Mouse (Mus musculus) hindbrain, embryonic 15.5 days (tissue): ENCODE measurements at regions not wholly inside any gene's neighbourhood (a gene's known extent, or its start where the extent isn't known, plus 50 kb on each side); places are given as distances from the start of the nearest gene placed in this dataset.

Experiments
- ATAC-seq: fragments of 200-750 bp; cut with Nextera tagmentation; 2 replicates; pipeline ENCODE4 v1.8.0; 2017; ENCODE audit warnings: low read depth, moderate number of reproducible peaks, moderate TSS enrichment; ENCODE audit not compliant: low FRiP score
- H3K27ac ChIP-seq: fragments of 300-500 bp; sonication (generic); replicated peaks from 2 replicates; pipeline ENCODE4 v1.5.1; 2015; ENCODE audit warnings: mild to moderate bottlenecking, inconsistent platforms
- H3K27me3 ChIP-seq: fragments of 300-500 bp; sonication (generic); 2 replicates; pipeline ENCODE4 v1.6.1; 2015; ENCODE audit warnings: control low read depth, inconsistent platforms
- H3K36me3 ChIP-seq: fragments of 300-500 bp; sonication (generic); 2 replicates; pipeline ENCODE4 v1.6.1; 2015; ENCODE audit warnings: control low read depth, inconsistent platforms
- H3K4me1 ChIP-seq: fragments of 300-500 bp; sonication (generic); replicated peaks from 2 replicates; pipeline ENCODE4 v1.6.1; 2015; ENCODE audit warnings: control low read depth, inconsistent platforms
- H3K4me2 ChIP-seq: fragments of 300-500 bp; sonication (generic); 2 replicates; pipeline ENCODE4 v1.6.1; 2015; ENCODE audit warnings: moderate library complexity, mild to moderate bottlenecking, inconsistent platforms
- H3K4me3 ChIP-seq: fragments of 300-500 bp; sonication (generic); 2 replicates; pipeline ENCODE4 v1.5.1; 2015; ENCODE audit warnings: mild to moderate bottlenecking, inconsistent platforms
- H3K9ac ChIP-seq: fragments of 300-500 bp; sonication (generic); 2 replicates; pipeline ENCODE4 v1.6.1; 2015; ENCODE audit warnings: inconsistent platforms
- H3K9me3 ChIP-seq: fragments of 300-500 bp; sonication (generic); 2 replicates; pipeline ENCODE4 v1.6.1; 2016; ENCODE audit warnings: control low read depth, inconsistent platforms
- WGBS: fragments of 180-500 bp; shearing (Covaris S2); methylation state at CpG from one replicate; pipeline ENCODE4 v1.1.7; 2015; 5-methylcytosine and 5-hydroxymethylcytosine counted together

DNA sequence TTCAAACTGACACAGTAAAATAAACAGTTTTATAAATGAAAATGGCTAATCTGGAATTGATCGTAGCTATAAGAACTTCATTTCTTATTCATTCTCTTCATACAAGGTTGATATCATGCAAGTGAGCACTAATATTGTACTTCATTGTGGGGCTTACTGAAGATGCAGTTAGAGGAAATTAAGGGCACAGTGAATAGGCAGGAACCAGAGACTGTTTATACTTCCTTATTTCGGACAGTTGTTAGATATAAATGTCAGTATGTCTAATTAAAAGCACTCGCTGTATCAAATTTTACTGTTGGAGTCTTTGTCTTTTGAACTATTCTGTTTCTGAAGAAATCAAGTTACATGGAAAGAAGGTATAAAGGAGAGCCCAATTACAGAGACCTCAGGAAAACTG is 208.5 kb upstream of the Pkn2 start:
- H3K4me1 ChIP-seq, result no peaks in the 10 kb centered on the region
- no peaks in the 10 kb centered on the region for H3K27me3 ChIP-seq
- H3K4me2 ChIP-seq, result no peak overlapping the region
- ATAC-seq, result no peak
- no peaks in the 10 kb centered on the region for H3K9me3 ChIP-seq
- H3K9ac ChIP-seq, result no peak overlapping the region
- H3K4me3 ChIP-seq, result no peak overlapping the region
- 87% methylated on average over 3 of the region's 3 CpGs for WGBS
- H3K27ac ChIP-seq, result no peak overlapping the region
- H3K36me3 ChIP-seq, result no peaks in the 10 kb centered on the region

DNA sequence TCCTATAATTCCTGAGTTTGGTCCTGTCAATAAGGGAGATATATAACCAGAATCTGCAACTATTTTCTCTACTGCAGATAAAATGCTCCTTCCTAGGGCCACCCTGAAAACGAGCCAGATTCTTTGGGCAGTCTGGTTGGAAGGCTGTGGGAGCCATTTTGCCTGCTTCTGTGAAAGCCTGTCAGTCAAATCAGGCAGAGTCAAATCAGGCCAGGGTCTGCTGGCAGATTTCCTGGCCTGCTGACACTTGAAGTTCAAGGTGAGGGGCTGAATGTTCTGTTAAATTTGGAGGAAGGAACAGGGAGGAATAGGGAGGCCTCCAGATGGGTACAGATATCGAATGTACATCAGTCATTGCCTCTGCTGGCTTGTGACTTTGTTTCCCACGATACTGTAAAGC is 206.0 kb upstream of the Pkn2 start:
- no peak overlapping the region for H3K27ac ChIP-seq
- H3K4me1 ChIP-seq, result no peaks in the 10 kb centered on the region
- 72% methylated on average over 3 of the region's 3 CpGs for WGBS
- no peak overlapping the region for H3K4me3 ChIP-seq
- no peak overlapping the region for H3K9ac ChIP-seq
- no peak for ATAC-seq
- no peaks in the 10 kb centered on the region for H3K9me3 ChIP-seq
- H3K27me3 ChIP-seq, result no peaks in the 10 kb centered on the region
- H3K4me2 ChIP-seq, result no peak overlapping the region
- no peaks in the 10 kb centered on the region for H3K36me3 ChIP-seq

DNA sequence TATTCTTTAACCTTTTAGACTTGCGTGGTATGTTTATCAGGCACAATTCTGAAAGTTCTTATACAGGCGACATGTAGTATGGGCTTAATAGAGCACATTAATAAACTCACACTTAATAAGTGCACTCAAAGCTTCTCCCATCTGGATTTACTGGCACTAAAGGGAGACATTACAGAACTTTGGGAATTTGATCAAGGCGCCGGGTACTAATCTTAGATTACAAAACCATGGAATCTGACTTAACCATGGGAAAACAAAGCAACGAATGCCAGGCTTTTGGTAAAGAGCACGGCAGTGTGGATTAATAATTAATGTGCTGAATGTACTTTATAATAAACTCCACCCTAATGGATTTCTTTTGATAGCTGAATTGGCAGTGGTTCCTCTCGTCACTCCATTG is 196.5 kb upstream of the Pkn2 start:
- H3K27me3 ChIP-seq, result no peaks in the 10 kb centered on the region
- H3K4me2 ChIP-seq, result no peak overlapping the region
- no peak overlapping the region for H3K9ac ChIP-seq
- H3K4me1 ChIP-seq, result no peaks in the 10 kb centered on the region
- WGBS, result 84% methylated on average over 7 of the region's 7 CpGs
- no peaks in the 10 kb centered on the region for H3K9me3 ChIP-seq
- H3K27ac ChIP-seq, result no peak overlapping the region
- no peak overlapping the region for H3K4me3 ChIP-seq
- ATAC-seq, result no peak
- H3K36me3 ChIP-seq, result no peaks in the 10 kb centered on the region

DNA sequence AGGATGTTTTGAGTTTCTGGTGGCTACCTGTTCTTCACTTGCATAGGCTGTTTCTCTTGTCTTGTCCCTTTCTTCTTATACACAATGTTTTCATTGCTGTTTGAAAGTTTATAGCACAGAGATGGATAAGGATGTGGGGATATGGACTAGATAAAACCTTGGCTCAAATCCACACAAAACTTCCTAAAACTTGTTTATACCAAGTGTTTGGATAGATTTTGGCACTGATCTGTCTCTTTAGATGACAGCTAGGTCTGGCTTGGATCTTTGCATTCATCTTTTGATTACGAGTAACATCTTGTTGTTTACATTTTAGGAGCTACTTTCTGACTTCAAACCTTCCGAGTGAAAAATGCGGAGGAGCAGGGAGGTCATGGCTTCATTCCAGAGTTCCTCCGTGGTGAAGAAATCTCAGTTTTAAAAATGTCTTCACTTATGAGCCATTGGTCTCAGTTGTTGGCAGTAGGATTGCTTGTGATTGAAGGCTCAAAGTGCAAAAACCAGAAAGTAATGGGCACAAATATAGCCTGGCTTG is 190.1 kb upstream of the Pkn2 start:
- H3K4me2 ChIP-seq, result no peak overlapping the region
- WGBS, result 81% methylated on average over 4 of the region's 4 CpGs
- H3K9ac ChIP-seq, result no peak overlapping the region
- no peaks in the 10 kb centered on the region for H3K36me3 ChIP-seq
- H3K27me3 ChIP-seq, result no peaks in the 10 kb centered on the region
- no peaks in the 10 kb centered on the region for H3K4me1 ChIP-seq
- no peaks in the 10 kb centered on the region for H3K9me3 ChIP-seq
- no peak overlapping the region for H3K4me3 ChIP-seq
- no peak for ATAC-seq
- H3K27ac ChIP-seq, result no peak overlapping the region

DNA sequence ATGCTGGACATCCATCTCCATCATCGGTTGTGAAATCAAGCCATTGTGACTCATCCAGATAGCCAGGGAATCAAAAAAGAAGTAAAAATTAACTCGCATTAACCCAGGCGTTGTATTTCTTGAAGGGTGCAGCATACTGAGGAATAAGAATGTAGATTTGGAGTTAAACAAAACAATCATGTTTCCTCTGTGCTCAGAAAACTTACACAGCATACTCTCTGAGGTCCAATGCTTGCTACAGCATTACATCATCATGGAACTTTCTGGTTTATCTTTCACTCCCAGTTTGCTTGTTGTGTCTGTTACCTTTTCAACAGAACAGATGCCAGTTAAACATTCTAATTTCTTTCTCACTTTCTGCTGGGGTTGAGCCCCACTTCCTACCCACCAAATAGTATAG is 173.1 kb upstream of the Pkn2 start:
- no peak overlapping the region for H3K4me3 ChIP-seq

DNA sequence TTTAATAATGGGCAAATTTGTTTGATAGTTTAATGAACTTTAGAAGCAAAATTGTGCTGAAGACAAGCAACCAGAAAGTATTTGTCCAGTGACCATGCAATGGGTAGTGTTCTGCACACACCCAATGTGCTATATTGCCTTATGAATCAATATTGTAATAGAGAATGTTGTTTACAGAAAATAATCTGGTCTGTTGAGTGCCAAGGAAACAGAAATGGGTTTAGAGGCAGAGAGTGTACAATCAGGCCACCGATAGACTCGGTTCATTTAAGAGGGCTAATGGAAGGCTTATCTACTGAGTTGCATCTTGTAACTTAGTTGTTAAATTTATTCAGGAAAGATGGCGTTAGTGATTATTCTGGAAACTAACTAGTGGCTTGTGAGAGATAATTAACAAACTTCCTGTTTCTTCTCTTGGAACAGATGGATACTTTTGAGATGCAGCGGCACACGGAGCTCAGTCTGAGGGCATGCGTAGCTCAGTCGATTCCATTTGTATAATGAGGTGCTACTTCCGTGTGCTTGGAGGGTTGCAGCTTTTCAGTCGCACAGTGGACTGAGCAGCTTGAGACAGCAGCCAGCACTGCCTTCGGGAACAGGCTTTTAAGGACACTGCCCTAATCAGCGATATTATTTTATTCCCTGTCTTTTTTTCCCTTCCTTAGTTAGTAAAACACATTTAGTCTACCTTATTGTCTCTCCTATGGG is 171.6 kb upstream of the Pkn2 start:
- Histone ChIP-seq H3K9me3 (no peaks in the 10 kb centered on the region), H3K27ac (no peak overlapping the region), H3K4me1 (no peaks in the 10 kb centered on the region), H3K4me2 (no peak overlapping the region), H3K9ac (no peak overlapping the region), H3K4me3 (no peak overlapping the region), H3K36me3 (no peaks in the 10 kb centered on the region), H3K27me3 (no peaks in the 10 kb centered on the region)
- 73% methylated on average over 11 of the region's 11 CpGs for WGBS
- no peak for ATAC-seq

More for the DNA sequence above, 173.1 kb upstream of the Pkn2 start:
- no peaks in the 10 kb centered on the region for H3K4me1 ChIP-seq
- ATAC-seq, result no peak
- no peaks in the 10 kb centered on the region for H3K36me3 ChIP-seq
- H3K27ac ChIP-seq, result no peak overlapping the region
- no peak overlapping the region for H3K4me2 ChIP-seq
- H3K9me3 ChIP-seq, result no peaks in the 10 kb centered on the region
- no peaks in the 10 kb centered on the region for H3K27me3 ChIP-seq
- WGBS, result 89% methylated on average over 3 of the region's 3 CpGs
- no peak overlapping the region for H3K9ac ChIP-seq

DNA sequence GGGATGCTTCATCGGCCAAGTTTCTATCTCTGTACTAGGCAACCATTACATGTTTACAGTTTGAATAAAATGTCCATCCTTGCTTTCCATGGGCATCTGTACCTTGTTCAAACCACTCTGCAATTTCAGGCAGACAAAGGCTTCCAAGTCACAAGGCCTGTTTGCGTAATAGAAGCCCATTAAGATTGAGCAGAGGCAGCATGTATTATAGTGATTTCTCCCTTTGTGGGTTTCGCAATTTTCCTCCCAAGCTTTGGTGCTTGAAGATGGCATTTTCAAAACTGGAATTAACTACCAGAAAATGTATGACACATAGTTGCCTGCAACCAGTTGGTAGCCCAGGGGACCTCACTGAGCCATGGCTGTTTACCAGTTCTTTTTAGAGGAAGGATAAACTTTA is 158.9 kb upstream of the Pkn2 start:
- H3K27me3 ChIP-seq, result no peaks in the 10 kb centered on the region
- no peak for ATAC-seq
- 78% methylated on average over 3 of the region's 3 CpGs for WGBS
- H3K9ac ChIP-seq, result no peak overlapping the region
- H3K9me3 ChIP-seq, result no peaks in the 10 kb centered on the region
- no peak overlapping the region for H3K27ac ChIP-seq
- no peaks in the 10 kb centered on the region for H3K4me1 ChIP-seq
- no peak overlapping the region for H3K4me3 ChIP-seq
- H3K36me3 ChIP-seq, result no peaks in the 10 kb centered on the region
- H3K4me2 ChIP-seq, result no peak overlapping the region

DNA sequence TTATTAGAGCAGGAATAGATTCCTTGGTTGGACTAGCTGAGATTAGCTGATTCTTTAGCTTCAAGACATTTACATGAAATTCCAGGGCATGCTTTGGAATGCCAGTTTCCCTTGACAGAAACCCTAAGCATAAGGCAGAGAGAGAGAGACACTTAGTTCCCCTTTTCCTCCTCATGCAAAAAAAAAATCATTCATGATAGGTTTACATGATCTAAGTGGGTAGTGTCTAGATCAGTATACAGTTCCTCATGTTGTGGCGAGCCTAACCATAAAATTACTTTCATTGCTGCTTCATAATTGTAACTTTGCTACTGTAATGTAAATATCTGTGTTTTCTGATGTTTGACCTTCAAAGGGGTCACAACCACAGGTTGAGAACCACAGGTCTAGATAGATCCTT is 154.3 kb upstream of the Pkn2 start:
- Histone ChIP-seq H3K36me3 (no peaks in the 10 kb centered on the region), H3K4me2 (no peak overlapping the region), H3K9ac (no peak overlapping the region), H3K27me3 (no peaks in the 10 kb centered on the region), H3K27ac (no peak overlapping the region), H3K9me3 (no peaks in the 10 kb centered on the region), H3K4me1 (no peaks in the 10 kb centered on the region), H3K4me3 (no peak overlapping the region)
- 93% methylated on average over 1 of the region's 1 CpGs for WGBS
- no peak for ATAC-seq

DNA sequence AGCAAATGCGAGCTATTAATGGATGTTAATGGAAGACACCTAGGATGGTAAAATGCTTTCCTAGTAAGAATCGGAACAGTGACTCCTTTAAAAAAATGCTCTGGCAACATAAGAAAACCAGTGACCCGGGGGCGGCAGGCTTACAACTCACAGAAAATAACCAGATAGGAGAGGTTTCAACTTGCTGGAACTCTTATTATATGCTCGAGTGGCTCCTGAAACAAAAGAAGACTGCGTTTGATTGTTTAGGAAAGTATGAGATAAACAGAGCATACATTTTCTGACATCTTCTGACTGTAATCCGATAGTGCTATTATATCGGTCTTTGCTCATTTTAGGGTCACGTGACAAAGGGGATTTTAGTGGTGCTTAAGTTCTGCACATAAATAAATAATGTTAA is 152.8 kb upstream of the Pkn2 start:
- H3K9ac ChIP-seq, result no peak overlapping the region
- no peaks in the 10 kb centered on the region for H3K4me1 ChIP-seq
- 76% methylated on average over 9 of the region's 9 CpGs for WGBS
- no peak overlapping the region for H3K4me2 ChIP-seq
- no peak overlapping the region for H3K27ac ChIP-seq
- ATAC-seq, result no peak
- H3K9me3 ChIP-seq, result no peaks in the 10 kb centered on the region
- H3K36me3 ChIP-seq, result no peaks in the 10 kb centered on the region
- H3K27me3 ChIP-seq, result no peaks in the 10 kb centered on the region
- no peak overlapping the region for H3K4me3 ChIP-seq

DNA sequence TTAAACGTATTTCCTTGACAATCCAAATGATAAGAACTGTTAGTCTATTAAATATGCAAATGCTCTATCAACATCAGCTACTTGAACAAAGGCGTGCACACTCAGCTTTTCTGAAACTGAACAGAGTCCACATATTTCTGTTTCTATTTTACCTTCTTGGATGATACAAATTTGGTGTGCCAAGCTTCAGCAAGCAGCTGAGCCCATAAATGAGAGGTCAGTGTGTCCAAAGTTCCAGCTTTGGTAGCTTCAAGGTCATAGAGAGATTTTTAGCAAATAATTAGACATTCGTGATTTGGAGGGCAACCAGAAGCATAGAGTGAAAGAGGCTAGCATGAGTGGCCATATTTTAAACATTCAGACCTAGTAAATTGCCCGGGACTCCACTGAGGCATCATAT is 140.7 kb upstream of the Pkn2 start:
- H3K4me1 ChIP-seq, result no peaks in the 10 kb centered on the region
- no peak overlapping the region for H3K4me2 ChIP-seq
- ATAC-seq, result no peak
- WGBS, result 74% methylated on average over 4 of the region's 4 CpGs
- H3K9ac ChIP-seq, result no peak overlapping the region
- H3K27me3 ChIP-seq, result no peaks in the 10 kb centered on the region
- no peak overlapping the region for H3K4me3 ChIP-seq
- no peaks in the 10 kb centered on the region for H3K9me3 ChIP-seq
- no peaks in the 10 kb centered on the region for H3K36me3 ChIP-seq
- no peak overlapping the region for H3K27ac ChIP-seq

DNA sequence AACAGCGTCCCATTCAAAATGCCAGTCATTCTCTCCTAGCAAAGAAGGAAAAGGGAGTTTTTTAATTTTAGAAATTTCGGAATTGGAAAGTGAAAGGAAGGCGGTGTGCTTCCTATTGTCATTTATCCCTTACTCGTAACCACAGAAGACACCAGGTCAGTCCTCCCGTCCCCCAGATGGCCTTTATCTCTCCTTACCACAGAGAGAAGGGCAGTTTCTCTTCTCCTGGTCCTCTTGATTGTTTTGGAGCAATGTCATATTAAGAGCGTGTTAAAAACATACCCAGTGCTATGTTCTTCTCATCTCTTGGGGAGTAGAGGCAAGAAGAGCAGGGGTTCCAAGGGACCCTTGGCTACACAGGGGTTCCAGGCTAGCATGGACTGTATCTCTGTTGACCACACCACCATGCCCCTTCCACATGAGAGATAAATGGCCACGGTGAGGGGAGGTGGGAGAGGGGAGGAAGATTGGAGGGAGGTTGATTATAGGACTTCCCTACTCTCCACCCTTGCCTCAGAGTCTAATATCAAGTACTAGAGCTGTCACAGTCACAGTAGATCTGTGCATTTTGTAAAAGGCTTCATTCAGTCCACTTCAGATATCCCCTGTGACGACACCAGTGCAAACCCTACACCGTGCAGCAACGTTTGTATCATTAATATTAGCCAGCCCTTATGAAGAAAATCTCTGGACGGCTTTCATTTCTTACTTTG is 139.5 kb upstream of the Pkn2 start:
- no peaks in the 10 kb centered on the region for H3K9me3 ChIP-seq
- 88% methylated on average over 11 of the region's 11 CpGs for WGBS
- no peak for ATAC-seq
- no peak overlapping the region for H3K4me2 ChIP-seq
- no peaks in the 10 kb centered on the region for H3K36me3 ChIP-seq
- no peak overlapping the region for H3K9ac ChIP-seq
- no peaks in the 10 kb centered on the region for H3K27me3 ChIP-seq
- H3K4me3 ChIP-seq, result no peak overlapping the region
- H3K4me1 ChIP-seq, result no peaks in the 10 kb centered on the region
- H3K27ac ChIP-seq, result no peak overlapping the region

DNA sequence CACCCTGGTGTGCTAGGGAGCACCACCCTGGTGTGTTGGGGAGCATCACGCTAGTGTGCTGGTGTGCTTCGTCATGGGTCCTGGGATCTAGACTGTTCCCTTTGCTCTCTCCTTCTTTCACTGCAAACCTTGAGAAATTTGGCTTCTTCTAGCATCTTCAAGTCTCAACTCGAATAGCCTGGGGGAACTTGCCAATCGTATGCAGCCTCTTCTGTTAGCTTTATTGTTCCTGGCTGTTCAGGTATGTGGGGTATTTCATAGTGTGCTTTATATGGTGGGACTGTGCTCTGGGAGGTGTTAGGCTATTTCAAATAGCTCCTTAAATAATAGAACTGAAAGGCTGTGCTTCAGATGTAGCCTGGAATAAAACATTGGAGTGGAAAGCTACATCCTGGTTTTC is 135.7 kb upstream of the Pkn2 start:
- no peak overlapping the region for H3K9ac ChIP-seq
- WGBS, result 90% methylated on average over 4 of the region's 4 CpGs
- H3K27me3 ChIP-seq, result no peaks in the 10 kb centered on the region
- no peaks in the 10 kb centered on the region for H3K4me1 ChIP-seq
- no peak overlapping the region for H3K4me2 ChIP-seq
- no peaks in the 10 kb centered on the region for H3K36me3 ChIP-seq
- ATAC-seq, result no peak
- H3K27ac ChIP-seq, result no peak overlapping the region
- no peaks in the 10 kb centered on the region for H3K9me3 ChIP-seq
- no peak overlapping the region for H3K4me3 ChIP-seq
